ENCODE assay signal across 21 mouse cellular contexts in genomic region chr5:20831433-20831832, GRCm38 (mm10).
"Had no signal": no experiment of that assay in that cellular context is flagged by ENCODE, and none has a peak within 500 bp of the region (broad histone marks: within the 10 kb centered on the region; RNA-seq: fewer than 3 reads in every experiment).

No protein-coding gene starts in this region.

- H3K27me3 ChIP-seq: limb, embryonic 12.5 days; limb, embryonic 15.5 days; midbrain, embryonic 12.5 days; midbrain, embryonic 15.5 days; neural tube, embryonic 12.5 days; neural tube, embryonic 15.5 days had no signal

- H3K4me3 ChIP-seq: limb, embryonic 12.5 days; limb, embryonic 15.5 days; midbrain, embryonic 12.5 days; midbrain, embryonic 15.5 days; neural tube, embryonic 12.5 days; neural tube, embryonic 15.5 days had no signal

- H3K9ac ChIP-seq: limb, embryonic 12.5 days; limb, embryonic 15.5 days; liver, embryonic 14.5 days; liver, postnatal 0 days; midbrain, embryonic 12.5 days; midbrain, embryonic 15.5 days; neural tube, embryonic 12.5 days; neural tube, embryonic 15.5 days had no signal

- H3K27ac ChIP-seq: limb, embryonic 12.5 days; limb, embryonic 15.5 days; liver, embryonic 14.5 days; midbrain, embryonic 12.5 days; midbrain, embryonic 15.5 days; neural tube, embryonic 12.5 days; neural tube, embryonic 15.5 days; stomach, postnatal 0 days had no signal

- H3K36me3 ChIP-seq: limb, embryonic 12.5 days; limb, embryonic 15.5 days; midbrain, embryonic 12.5 days; midbrain, embryonic 15.5 days; neural tube, embryonic 12.5 days; neural tube, embryonic 15.5 days had no signal

- DNase-seq: kidney, adult 18-20 months; kidney, adult 9 months; kidney, postnatal 14 days; kidney, postnatal 4 days; left cerebral cortex, postnatal 4 days; liver, postnatal 0 days; right cerebral cortex, adult 18-20 months; right cerebral cortex, postnatal 14 days; right cerebral cortex, postnatal 4 days; thymus, adult 2 months; thymus, postnatal 14 days; thymus, postnatal 4 days had no signal

- ATAC-seq: midbrain, embryonic 15.5 days had no signal

- H3K4me2 ChIP-seq: limb, embryonic 12.5 days; limb, embryonic 15.5 days; liver, embryonic 11.5 days; midbrain, embryonic 12.5 days; midbrain, embryonic 15.5 days; neural tube, embryonic 12.5 days; neural tube, embryonic 15.5 days had no signal

- H3K4me1 ChIP-seq: limb, embryonic 12.5 days; limb, embryonic 15.5 days; midbrain, embryonic 12.5 days; midbrain, embryonic 15.5 days; neural tube, embryonic 12.5 days; neural tube, embryonic 15.5 days had no signal

- H3K9me3 ChIP-seq: limb, embryonic 12.5 days; limb, embryonic 15.5 days; midbrain, embryonic 12.5 days; midbrain, embryonic 15.5 days; neural tube, embryonic 12.5 days; neural tube, embryonic 15.5 days had no signal
